Comparison of ENCODE assay signal across 8 mouse cellular contexts in the genomic region with DNA sequence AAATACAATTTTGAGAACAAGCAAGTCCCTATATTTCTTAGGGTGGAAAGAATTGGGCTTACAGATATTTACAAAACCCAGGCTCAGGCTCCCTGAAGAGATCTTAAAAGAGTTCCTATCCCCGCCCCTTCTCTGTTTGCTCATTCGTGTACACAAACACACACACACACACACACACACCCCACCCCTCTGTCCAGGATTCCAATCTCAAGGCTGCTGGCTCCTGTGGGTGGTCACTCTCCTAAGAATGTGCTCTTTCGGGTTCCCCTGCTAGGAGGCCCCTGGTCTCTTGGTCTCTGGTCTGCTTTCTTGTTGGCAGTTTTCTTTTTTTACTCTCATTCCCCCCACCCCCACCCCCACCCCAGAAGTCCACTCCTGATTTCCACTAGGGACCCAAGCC. TPM values are rescaled to one million over a fixed set of nuclear protein-coding genes. Genes with fewer than 3 reads are reported as not detected.
DNase-seq lines count a peak whose midpoint lies in the region; ATAC-seq lines count a peak whose summit lies in the region.

No protein-coding gene starts in this region.

- 18% methylated on average over 3 of the region's 3 CpGs for WGBS in forebrain, embryonic 12.5 days
- 5% methylated on average over 3 of the region's 3 CpGs for WGBS in limb, embryonic 13.5 days
- 26% methylated on average over 3 of the region's 3 CpGs for WGBS in neural tube, embryonic 14.5 days

- H3K9ac ChIP-seq in forebrain, embryonic 12.5 days, result no peak overlapping the region
- H3K9ac ChIP-seq in limb, embryonic 13.5 days, result no peak overlapping the region; the same call in 1 of the 2 replicates
- H3K9ac ChIP-seq in neural tube, embryonic 14.5 days (replicated peaks; ENCODE audit: low read depth, low read length), result no peak overlapping the region

- H3K4me3 ChIP-seq in forebrain, embryonic 12.5 days (replicated peaks), result no peak overlapping the region
- peak overlapping the region; percentile 5 for H3K4me3 ChIP-seq in limb, embryonic 13.5 days
- no peak overlapping the region for H3K4me3 ChIP-seq in neural tube, embryonic 14.5 days (ENCODE audit: low read depth, low read length)

- no peaks in the 10 kb centered on the region for H3K9me3 ChIP-seq in forebrain, embryonic 12.5 days
- no peaks in the 10 kb centered on the region for H3K9me3 ChIP-seq in limb, embryonic 13.5 days
- H3K9me3 ChIP-seq in neural tube, embryonic 14.5 days (ENCODE audit: control insufficient read depth, low read length), result no peaks in the 10 kb centered on the region

- H3K4me2 ChIP-seq in forebrain, embryonic 12.5 days, result peak overlapping the region; percentile 34
- peak overlapping the region; percentile 56 for H3K4me2 ChIP-seq in limb, embryonic 13.5 days (replicated peaks)
- peak overlapping the region; percentile 7; the same call in 1 of the 2 replicates for H3K4me2 ChIP-seq in neural tube, embryonic 14.5 days (ENCODE audit: low read depth, low read length)

- H3K27ac ChIP-seq in forebrain, embryonic 12.5 days, result peak overlapping the region; percentile 36; the same call in 1 of the 2 replicates
- peak overlapping the region; percentile 93 for H3K27ac ChIP-seq in limb, embryonic 13.5 days
- no peak overlapping the region for H3K27ac ChIP-seq in neural tube, embryonic 14.5 days (ENCODE audit: low read depth, low read length)

- DNase-seq in kidney, postnatal 10 days, result peak; percentile 45
- DNase-seq in kidney, adult 18-20 months, result no peak
- no peak for DNase-seq in layer of hippocampus, adult 11-12 months (ENCODE audit: low spot score)
- no peak for DNase-seq in natural killer cell, adult 2 months (ENCODE audit: low spot score in 2 of 2)

- no peaks in the 10 kb centered on the region for H3K36me3 ChIP-seq in forebrain, embryonic 12.5 days (replicated peaks)
- no peaks in the 10 kb centered on the region for H3K36me3 ChIP-seq in limb, embryonic 13.5 days
- H3K36me3 ChIP-seq in neural tube, embryonic 14.5 days (ENCODE audit: control insufficient read depth, insufficient read depth, low read length), result no peaks in the 10 kb centered on the region

- ATAC-seq in forebrain, embryonic 12.5 days (ENCODE audit: low FRiP score), result 0 out of 2 replicates have a peak, but pooled peaks have one; percentile 41
- peak; percentile 78; the same call in 1 of the 2 replicates for ATAC-seq in limb, embryonic 13.5 days (ENCODE audit: low FRiP score, low read depth)
- no peak; the same call in 1 of the 2 replicates for ATAC-seq in neural tube, embryonic 14.5 days (ENCODE audit: low read depth)
- no peak for ATAC-seq in granulocyte monocyte progenitor cell, adult 5-6 weeks (replicated peaks; ENCODE audit: poor library complexity, severe bottlenecking)

- peaks cover 6% of the 10 kb centered on the region for H3K4me1 ChIP-seq in forebrain, embryonic 12.5 days
- H3K4me1 ChIP-seq in limb, embryonic 13.5 days, result peaks cover 26% of the 10 kb centered on the region
- H3K4me1 ChIP-seq in neural tube, embryonic 14.5 days (ENCODE audit: control insufficient read depth, insufficient read depth, low read length), result no peaks in the 10 kb centered on the region

- H3K27me3 ChIP-seq in forebrain, embryonic 12.5 days, result no peaks in the 10 kb centered on the region
- H3K27me3 ChIP-seq in limb, embryonic 13.5 days, result no peaks in the 10 kb centered on the region
- H3K27me3 ChIP-seq in neural tube, embryonic 14.5 days (ENCODE audit: control insufficient read depth, insufficient read depth, low read length), result no peaks in the 10 kb centered on the region

RNA-seq across cellular contexts. Expression of a gene that starts 41.7 kb away (rescaled TPM):
- polyA plus RNA-seq in forebrain, embryonic 12.5 days (2016; fragmentation: Nextera tagmentation; extraction: Ambion mirVana), result 29.0 and 36.1 TPM in 2 replicates
- 36.8 and 39.4 TPM in 2 replicates for polyA plus RNA-seq in limb, embryonic 13.5 days (2015; fragmentation: Nextera tagmentation; extraction: Ambion mirVana)
- polyA plus RNA-seq in neural tube, embryonic 14.5 days (2014; fragmentation: Nextera tagmentation; extraction: Ambion mirVana), result 21.8 and 28.5 TPM in 2 replicates
- total RNA-seq in granulocyte monocyte progenitor cell, adult 5-6 weeks (2014; fragmentation: Nextera tagmentation), result 59.2 and 59.7 TPM in 2 replicates
- 27.9 and 29.4 TPM in 2 replicates for total RNA-seq in granulocyte monocyte progenitor cell, adult 5-6 weeks (2017)

Comparison
In these comparisons a context has a peak if more than half of its experiments do, and no peak if none do; other contexts are left out.
1. ATAC-seq: peak in forebrain, embryonic 12.5 days (single experiment) and limb, embryonic 13.5 days (single experiment); none in neural tube, embryonic 14.5 days (single experiment) and granulocyte monocyte progenitor cell, adult 5-6 weeks (single experiment).
2. Peak in every context shown above with its lines, with median percentiles within 50 percentile points of each other: H3K4me2 ChIP-seq.